In the genomic region with DNA sequence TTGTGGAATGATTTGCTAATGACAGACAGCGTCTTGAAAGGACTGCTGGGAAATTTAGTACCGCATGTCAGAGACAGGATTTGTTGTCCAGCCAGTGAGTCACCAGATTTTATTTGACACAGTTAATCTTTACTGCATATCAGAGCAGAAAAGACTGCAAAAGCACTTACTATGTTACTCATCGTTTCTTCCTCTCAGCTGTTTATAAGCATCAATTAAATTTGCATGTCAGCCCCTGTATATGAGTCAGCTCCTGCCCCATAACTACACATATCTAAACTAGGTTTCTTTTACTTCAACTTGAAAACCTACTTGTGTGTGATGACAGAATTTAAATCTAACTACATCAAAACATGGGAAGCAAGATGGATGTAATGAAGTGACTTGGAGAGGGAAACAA, we compare ENCODE assay signal across 18 mouse cellular contexts.
"Had no signal": no experiment of that assay in that cellular context is flagged by ENCODE, and none has a peak within 500 bp of the region (broad histone marks: within the 10 kb centered on the region; RNA-seq: fewer than 3 reads in every experiment).

No protein-coding gene starts in this region.

- DNase-seq: kidney, adult 2 months; kidney, postnatal 14 days; kidney, postnatal 4 days; left cerebral cortex, postnatal 4 days; liver, postnatal 0 days; lung, embryonic 14.5 days; lung, postnatal 36 days; midbrain, embryonic 14.5 days; thymus, adult 18-20 months; thymus, postnatal 36 days had no signal

- H3K36me3 ChIP-seq: limb, embryonic 12.5 days; limb, embryonic 15.5 days; neural tube, embryonic 12.5 days had no signal

- H3K9ac ChIP-seq: limb, embryonic 12.5 days; limb, embryonic 15.5 days; liver, embryonic 14.5 days; liver, postnatal 0 days; lung, embryonic 14.5 days; neural tube, embryonic 12.5 days had no signal

- H3K27ac ChIP-seq: limb, embryonic 12.5 days; limb, embryonic 15.5 days; liver, embryonic 14.5 days; neural tube, embryonic 12.5 days had no signal

- H3K9me3 ChIP-seq: limb, embryonic 12.5 days; limb, embryonic 15.5 days; megakaryocyte, embryonic 14.5 days; neural tube, embryonic 12.5 days had no signal

- H3K27me3 ChIP-seq: limb, embryonic 12.5 days; limb, embryonic 15.5 days; megakaryocyte, embryonic 14.5 days; neural tube, embryonic 12.5 days had no signal

- H3K4me3 ChIP-seq: limb, embryonic 12.5 days; limb, embryonic 15.5 days; megakaryocyte, embryonic 14.5 days; neural tube, embryonic 12.5 days had no signal

- H3K4me2 ChIP-seq: limb, embryonic 12.5 days; limb, embryonic 15.5 days; liver, embryonic 11.5 days; lung, embryonic 14.5 days; midbrain, embryonic 11.5 days; neural tube, embryonic 12.5 days had no signal

- ATAC-seq: liver, postnatal 0 days; lung, postnatal 0 days had no signal

- H3K4me1 ChIP-seq: limb, embryonic 12.5 days; limb, embryonic 15.5 days; megakaryocyte, embryonic 14.5 days; neural tube, embryonic 12.5 days had no signal
